Mouse (Mus musculus): Measurements from ENCODE around the gene Trir.

Trir gene

DNA sequence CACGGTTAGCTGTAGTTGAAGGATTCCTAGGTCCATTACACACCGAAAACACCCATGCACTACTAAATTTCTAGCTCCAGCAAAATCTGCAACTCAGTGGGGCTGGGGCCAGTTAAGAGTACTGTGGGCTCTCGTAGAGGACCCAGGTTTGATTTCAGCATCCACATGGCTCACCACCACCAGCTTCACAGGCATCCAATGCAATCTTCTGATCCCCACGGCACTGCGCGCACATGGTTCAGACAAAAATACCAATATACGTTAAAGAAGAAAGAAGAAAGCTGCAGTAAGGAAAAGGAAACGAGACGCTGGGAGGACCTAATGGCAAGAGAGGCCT lies 9.7 kb downstream of the Trir start:
- DNase-seq (ENCODE audit: low read depth, low spot score) = no peak

DNA sequence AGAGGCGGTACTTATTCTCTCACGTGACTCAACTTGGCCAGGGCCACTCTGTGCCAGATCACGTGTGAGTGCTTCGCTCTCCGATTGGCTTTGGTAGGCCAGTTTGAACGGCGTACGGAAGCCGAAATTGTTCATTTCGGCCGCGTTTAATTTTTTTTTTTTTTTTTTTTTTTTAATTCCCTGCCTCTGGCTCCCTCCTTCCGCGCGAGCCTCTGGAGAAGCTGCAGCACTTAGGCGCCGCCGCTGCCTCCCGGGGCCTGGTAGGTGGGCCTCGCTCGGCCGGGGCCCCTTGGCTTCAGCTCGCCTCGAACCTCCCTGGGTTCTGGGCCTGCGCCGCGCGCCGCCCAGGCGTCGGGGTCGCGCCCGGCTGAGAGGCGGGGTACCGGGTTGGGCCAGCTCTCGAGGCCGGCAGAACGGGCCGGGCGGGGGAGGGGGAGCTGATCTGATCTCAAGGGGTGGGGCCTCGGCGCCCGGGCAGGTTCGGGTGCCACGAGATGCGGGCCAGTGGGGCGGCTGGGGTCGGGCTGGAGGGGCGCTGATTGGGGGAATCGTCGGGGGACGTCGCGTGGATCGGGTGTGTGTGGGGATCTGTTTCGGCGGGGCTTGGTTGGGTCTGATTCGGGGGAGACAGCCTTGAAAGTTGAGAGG lies 10.2 kb downstream of the Trir start, which contains the start of gene Tnpo2:
TSS of gene Tnpo2 (plus strand) at position 198 of the 648 bp plus-strand sequence.
- peak; percentile 97 for DNase-seq (ENCODE audit: low read depth, low spot score)

DNA sequence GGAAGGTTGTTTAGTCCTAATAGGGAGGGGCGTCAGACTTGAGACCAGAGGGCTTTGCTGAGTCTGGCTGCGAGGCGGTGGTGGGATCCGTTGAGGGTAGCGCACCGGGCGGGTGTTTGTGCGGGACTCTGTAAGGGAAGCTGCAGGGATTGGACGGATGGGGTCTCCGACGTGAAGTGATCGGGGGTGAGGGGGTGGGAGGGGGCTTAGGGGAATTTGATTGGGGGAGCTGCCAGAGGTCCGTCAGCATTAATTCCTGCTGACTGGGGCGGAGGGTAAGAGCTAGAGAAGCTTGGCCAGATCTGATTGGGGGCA lies 10.7 kb downstream of the Trir start:
- DNase-seq (ENCODE audit: low read depth, low spot score) = no peak

DNA sequence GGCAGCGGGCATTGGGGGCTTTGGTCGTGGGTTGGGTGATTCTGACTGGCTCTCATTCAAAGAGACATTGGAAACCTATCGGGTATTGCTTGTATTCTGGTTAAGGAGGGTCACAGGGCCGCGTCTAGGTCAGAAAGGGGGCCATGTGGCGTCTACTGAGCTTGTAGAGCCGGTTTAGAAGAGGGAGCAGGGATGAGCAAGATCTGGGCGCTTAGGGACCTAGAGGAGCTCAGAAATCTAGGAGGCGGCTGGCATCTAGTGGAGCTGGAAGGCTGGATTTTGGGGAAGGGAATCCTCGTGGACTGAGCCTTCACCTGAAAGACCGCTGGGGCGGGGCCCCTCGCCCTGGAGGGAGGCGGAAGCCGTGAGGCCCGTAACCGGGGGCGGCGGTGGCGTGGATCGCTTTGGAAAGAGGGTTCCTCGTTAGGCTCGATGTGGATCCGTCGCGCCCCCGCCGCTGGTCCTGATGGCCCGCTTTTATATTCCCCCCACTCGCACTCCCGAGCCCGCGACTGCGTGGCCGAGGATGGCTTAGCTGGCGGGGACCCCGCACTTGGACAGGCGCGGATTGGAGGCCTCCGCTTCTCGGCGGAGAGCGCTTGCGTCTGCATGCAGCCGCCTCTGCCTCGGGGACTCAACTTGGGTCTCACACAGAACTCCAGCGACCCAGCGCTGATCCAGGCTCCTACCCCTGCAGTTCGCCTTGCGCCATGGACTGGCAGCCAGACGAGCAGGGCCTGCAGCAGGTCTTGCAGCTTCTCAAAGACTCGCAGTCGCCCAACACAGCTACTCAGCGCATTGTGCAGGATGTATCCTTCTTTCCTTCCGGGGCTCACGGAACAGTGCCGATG lies 11.3 kb downstream of the Trir start:
- peak; percentile 65 for DNase-seq (ENCODE audit: low read depth, low spot score)

DNA sequence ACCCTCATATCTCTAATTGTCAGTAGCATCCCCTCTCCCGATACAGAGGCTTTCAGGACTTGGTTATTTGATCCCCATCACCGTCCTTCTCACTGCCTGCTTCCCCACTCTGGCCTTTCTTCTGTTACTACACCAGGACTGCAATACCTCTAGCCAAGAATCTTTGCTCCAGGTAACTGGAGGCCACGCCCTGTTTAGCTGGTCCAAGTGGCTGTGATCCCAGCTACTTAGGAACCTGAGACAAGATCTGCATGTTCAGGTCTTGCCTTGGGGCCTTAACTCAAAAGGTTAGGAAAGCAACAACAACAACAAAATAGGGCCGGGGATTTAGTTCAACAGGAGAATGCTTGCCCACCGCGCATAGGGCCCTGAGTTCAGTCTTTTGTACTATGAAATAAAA lies 17.0 kb downstream of the Trir start:
- DNase-seq (ENCODE audit: low read depth, low spot score) = no peak

DNA sequence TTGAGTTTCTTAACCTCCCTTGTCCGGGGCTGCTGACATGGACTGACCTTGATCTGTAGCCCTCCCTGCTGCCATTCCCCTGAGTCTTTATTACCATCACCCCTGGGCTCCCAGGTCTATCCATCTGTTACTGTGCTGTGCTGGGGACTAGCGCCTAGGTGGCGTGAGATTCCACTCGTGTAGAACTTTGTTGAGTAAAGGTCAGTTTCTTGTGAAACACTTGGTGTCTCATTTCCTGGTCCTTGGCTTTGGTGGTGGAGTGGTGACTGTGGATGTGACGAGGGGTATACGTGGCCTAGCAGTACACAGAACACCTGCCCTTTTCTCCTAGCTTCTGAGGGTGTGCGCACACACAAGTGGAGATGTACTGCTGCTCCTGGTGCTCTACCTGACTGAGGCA lies 30.7 kb downstream of the Trir start:
- no peak for DNase-seq (ENCODE audit: low read depth, low spot score)

DNA sequence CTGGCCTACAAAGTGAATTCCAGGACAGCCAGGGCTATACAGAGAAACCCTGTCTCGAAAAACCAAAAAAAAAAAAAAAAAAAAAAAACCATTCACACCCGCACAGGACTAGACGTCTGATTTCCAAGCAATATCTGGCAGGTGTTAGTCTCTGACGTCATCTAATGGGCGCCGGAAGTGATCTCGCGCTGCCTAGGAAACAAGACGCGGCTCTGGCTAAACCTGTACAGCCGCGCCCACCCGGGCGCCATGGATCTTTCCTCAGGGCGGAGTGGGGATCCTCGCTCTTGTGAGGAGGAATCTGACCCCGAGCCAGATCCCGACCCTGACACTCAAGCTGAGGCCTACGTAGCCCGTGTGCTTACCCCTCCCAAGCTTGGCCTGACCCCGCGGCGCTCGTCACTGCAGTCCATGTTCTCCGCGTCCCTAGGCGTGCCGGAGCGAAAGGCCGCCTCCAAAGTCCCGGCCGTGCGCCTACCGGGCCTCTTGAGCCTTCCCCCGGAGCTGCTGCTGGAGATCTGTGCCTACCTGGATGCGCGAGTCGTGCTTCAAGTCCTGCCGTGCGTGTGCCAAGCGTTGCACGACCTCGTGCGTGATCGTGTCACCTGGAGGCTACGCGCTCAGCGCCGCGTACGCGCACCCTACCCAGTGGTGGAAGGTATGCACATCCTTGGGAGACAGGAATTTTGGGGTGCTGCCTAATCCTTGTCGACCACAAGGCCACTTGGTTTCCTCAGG lies 33.4 kb downstream of the Trir start, which contains the start of gene Fbxw9:
TSS of gene Fbxw9 (plus strand) at position 177 of the 738 bp plus-strand sequence.
- DNase-seq (ENCODE audit: low read depth, low spot score) = peak; percentile 93

DNA sequence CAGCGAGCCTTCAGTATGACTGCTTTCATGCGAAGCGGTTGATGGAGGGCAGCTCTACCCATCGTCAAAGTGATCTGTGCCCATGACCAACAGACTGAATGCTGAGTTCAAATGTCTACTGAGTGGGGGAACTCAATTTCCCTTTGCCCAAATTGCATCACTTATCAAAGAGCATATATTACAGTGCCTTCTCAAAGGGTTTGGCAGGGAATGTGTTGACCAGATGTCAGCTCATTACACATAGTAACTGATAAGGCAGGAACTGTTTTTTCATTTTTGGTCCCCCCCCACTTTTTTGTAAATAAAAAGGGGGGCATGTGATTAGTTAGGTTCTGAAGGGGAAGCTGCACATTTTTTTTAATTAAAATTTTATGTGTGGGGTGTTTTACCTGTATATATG lies 36.0 kb downstream of the Trir start:
- DNase-seq (ENCODE audit: low read depth, low spot score) = no peak

DNA sequence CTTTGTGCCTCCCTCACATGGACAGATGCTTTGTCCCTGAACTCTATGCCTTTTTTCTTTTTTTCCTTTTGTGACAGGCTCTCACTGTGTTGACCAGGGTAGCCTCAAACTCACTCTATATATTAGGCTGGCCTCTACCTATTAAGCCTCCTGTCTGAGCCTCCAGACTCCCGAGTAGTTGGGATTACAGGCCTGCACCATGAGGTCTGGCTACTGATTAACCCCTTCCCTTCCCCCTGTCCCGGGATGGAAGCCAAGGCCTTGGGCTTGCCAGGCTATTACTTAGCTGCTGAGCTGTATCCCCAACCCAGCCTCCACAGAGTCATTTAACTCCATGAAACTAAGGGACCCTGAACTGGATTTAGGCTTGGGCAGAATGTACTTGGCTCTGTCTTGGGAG lies 38.6 kb downstream of the Trir start:
- DNase-seq (ENCODE audit: low read depth, low spot score) = no peak

DNA sequence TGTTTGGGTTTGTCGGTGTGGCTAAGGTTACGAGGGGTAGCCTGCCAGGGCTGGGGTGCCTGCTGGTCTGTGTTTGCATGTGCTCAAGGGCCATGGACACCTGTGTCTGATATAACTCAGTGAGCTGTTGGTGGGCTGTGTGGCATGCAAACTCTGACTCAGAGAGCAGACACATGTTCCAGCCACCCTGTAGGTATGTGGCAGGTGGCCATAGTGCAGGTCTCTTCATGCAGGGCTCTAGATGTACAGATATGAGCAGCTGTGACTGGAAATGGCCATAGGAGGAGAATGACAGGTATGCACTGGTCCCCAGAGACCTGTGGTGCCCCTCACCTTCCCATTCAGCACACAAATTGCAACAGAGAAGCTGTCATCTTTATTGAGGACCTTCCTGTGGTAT lies 40.5 kb downstream of the Trir start:
- DNase-seq (ENCODE audit: low read depth, low spot score) = no peak

DNA sequence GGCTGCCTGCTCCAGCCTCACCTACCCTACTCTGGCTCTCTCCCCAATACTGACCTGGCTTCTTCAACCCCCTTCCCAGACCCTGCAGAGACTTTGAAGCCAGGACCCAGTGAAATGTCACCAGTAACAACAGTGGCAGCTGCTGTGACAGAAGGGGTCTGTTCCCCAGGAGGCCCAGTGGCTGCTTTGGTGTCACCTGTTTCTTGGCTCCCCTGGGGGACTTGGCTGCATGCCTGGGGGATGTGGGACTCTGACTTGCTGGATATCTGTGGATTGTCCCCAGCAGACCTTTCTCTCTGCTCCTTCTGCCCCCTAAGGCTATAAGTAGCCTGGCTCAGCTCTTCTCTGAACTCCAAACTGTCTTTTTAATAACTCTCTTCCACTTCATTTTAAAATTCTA lies 41.4 kb downstream of the Trir start, which contains the start of gene Gm5741:
TSS of gene Gm5741 (minus strand) at position 1 of the 400 bp plus-strand sequence.
- no peak for DNase-seq (ENCODE audit: low read depth, low spot score)

DNA sequence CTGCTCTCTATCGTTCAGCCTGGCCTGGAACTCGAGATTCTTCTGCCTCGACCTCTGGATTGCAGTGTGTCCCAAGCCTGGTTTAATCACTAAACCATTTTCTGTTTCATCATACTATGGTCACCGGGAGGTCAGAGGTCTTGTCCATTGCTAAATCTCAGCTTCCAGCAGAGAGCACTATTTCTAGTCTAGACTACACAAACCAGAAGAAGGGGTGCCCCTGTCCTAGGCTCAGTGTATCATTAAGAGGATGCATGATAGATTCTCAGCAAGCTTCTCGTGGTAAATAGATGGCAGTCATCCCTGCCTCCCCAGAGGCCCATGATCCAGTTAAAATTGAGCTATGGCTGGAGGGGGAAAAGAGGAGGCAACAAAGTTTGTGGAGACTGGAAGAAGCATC lies 44.4 kb downstream of the Trir start:
- DNase-seq (ENCODE audit: low read depth, low spot score) = no peak

DNA sequence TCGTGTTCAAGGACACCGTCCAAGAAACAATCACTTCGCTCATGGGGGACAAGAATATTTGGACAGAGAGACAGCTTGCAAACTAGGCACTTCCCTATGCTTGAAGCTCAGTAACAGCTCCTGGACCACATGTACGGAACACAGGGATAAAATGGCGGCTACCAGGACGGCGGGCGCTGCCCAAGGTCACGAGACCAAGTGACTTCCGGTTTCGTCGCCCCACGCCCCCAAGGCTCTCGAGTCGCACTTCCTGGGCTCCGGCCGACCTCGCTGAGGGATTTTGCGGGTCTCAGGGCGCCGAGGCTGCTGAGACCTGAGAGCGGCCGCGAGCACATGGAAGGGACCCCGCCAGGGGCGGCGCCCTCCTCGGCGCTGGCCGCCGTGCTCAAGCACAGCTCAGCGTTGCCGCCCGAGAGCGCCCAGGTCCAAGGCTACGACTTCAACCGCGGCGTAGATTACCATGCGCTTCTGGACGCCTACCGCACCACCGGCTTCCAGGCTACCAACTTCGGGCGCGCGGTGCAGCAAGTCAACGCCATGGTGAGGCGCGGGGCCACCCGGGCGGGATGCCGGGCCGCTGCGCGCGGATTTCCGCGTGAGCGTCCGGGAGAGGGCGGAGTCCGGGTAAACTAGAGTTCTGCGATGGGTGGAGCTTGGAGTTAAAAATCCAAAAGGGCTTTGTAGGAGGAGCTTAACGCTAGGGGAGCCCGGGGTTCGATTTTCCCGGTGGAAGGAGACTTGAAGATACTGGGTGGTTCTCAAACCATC lies 45.1 kb downstream of the Trir start, which contains the start of gene Dhps:
TSS of gene Dhps (plus strand) at position 244 of the 768 bp plus-strand sequence.
- DNase-seq (ENCODE audit: low read depth, low spot score) = peak; percentile 92

DNA sequence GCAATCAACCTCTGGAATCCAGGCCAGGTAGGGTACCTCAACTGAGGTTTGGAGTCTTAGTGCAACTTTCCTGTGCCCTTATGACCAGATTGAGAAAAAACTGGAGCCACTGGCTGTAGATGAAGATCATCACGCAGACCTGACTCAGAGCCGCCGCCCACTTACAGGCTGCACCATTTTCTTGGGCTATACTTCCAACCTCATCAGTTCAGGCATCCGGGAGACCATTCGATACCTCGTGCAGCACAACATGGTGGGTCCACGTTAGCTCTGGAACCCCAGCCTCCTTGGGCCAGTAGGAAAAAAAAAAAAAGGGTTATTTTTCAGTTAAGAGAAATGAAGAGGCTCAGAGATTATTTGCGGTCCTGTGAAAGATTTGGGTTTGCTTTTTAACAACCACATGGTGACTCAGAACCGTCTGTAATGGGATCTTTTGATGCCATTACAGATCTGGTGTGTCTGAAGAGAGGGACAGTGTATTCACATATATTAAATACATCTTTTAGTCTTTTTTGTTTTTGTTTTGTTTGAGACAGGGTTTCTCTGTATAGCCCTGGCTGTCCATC lies 45.8 kb downstream of the Trir start:
- DNase-seq (ENCODE audit: low read depth, low spot score) = no peak

DNA sequence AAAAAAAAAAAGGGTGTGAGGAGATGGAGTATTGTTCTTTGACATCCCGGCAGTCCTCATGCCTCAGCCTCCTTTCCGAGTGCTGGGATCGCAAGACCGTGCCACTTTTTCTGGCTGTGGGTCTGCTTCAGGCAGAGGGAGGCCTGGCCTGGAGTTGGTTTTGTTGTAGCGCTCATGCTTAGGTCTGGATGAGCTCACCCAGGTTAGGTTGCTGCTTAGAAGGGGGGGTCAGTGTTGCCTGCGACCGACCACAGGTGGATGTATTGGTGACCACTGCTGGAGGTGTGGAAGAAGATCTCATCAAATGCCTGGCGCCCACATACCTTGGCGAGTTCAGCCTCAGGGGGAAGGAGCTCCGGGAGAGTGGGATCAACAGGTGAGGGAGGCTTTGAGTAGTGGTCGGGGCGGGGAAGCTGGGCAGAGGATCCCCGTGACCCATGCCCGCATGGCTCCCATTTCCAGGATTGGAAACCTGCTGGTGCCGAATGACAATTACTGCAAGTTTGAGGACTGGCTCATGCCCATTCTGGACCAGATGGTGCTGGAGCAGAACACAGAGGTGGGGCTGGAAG lies 46.5 kb downstream of the Trir start:
- DNase-seq (ENCODE audit: low read depth, low spot score) = no peak

DNA sequence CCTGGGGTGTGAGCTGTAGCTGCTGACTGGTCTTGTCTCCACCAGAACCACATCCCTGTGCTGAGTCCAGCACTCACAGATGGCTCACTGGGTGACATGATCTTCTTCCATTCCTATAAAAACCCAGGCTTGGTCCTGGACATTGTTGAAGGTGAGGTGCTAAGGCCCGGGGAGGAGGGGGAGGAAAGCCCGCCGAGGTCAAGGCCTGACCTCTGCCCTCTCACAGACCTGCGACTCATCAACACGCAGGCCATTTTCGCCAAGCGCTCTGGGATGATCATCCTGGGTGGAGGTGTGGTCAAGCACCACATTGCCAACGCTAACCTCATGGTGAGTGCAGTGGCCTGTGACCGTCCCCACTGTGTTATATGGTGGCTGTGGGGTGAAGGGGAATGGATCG lies 47.5 kb downstream of the Trir start:
- DNase-seq (ENCODE audit: low read depth, low spot score) = no peak

DNA sequence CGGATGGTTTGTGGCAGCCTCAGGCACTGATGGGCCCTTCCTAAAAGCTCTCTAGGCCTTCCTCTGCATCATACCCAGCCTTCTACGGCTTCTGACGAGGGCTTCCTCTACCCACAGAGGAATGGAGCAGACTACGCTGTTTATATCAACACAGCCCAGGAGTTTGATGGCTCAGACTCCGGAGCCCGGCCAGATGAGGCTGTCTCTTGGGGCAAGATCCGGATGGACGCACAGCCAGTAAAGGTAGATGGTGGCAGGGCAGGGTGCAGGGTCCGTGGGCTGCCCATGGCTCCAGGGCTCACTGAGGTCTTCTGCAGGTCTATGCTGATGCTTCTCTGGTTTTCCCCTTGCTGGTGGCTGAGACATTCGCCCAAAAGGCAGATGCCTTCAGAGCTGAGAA lies 48.0 kb downstream of the Trir start:
- no peak for DNase-seq (ENCODE audit: low read depth, low spot score)

DNA sequence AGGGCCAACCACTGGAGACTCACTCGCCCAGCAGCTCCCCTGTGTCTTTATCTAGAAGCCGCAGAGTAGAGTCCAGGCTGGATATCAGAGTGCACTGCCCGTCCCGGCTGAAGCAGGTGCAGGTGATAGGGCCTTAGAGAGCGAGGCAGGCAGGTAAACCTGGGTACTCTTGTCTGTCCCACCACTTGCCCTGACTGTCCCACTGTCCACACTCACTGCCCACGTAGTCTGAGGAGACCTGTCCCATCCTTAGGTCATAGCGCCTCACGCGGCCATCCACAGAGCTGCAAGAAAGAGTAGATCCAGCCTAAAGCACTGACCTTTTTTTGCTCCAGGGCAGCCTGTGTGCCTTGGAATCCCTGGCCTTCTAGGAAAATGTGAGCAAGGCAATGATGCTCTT lies 49.4 kb downstream of the Trir start:
- DNase-seq (ENCODE audit: low read depth, low spot score) = no peak

DNA sequence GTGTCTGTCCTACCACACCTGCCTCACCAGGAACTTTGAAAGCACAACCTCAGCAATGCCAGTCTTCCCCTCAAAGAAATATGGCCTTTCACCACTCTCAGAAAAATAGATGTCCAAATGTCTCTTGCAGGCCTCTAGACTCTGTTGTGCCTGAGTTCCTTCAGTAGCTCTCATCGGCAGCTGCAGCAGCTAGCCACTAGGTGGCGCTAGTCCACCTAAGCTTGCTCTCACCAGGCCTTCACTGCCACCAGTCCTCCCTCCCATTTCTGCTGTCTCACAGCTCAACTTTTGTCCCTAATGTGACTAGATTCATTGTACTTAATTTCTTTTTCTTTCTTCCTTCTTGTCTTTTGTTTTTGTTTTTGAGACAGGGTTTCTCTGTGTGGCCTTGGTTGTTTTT lies 50.4 kb downstream of the Trir start:
- DNase-seq (ENCODE audit: low read depth, low spot score) = peak; percentile 83

Data from CD4-positive helper T cell, adult 2 months (primary cell).